Mouse (Mus musculus) hindbrain, embryonic 12.5 days (tissue): ENCODE measurements at regions not wholly inside any gene's neighbourhood (a gene's known extent, or its start where the extent isn't known, plus 50 kb on each side); places are given as distances from the start of the nearest gene placed in this dataset.

Experiments
- ATAC-seq: fragments of 200-750 bp; cut with Nextera tagmentation; 2 replicates; pipeline ENCODE4 v1.8.0; 2017; ENCODE audit warnings: moderate TSS enrichment; ENCODE audit not compliant: low FRiP score
- H3K27ac ChIP-seq: fragments of 300-500 bp; sonication (generic); 2 replicates; pipeline ENCODE4 v1.5.1; 2016; ENCODE audit warnings: mild to moderate bottlenecking
- H3K27me3 ChIP-seq: fragments of 300-500 bp; sonication (generic); 2 replicates; pipeline ENCODE4 v1.6.1; 2016; ENCODE audit warnings: mild to moderate bottlenecking
- H3K36me3 ChIP-seq: fragments of 300-500 bp; sonication (generic); 2 replicates; pipeline ENCODE4 v1.6.1; 2016; ENCODE audit warnings: mild to moderate bottlenecking
- H3K4me1 ChIP-seq: fragments of 300-500 bp; sonication (generic); 2 replicates; pipeline ENCODE4 v1.6.1; 2016
- H3K4me2 ChIP-seq: fragments of 300-500 bp; sonication (generic); replicated peaks from 2 replicates; pipeline ENCODE4 v1.6.1; 2016; ENCODE audit warnings: mild to moderate bottlenecking
- H3K4me3 ChIP-seq: fragments of 300-500 bp; sonication (generic); 2 replicates; pipeline ENCODE4 v1.5.1; 2016; ENCODE audit warnings: mild to moderate bottlenecking
- H3K9ac ChIP-seq: fragments of 300-500 bp; sonication (generic); 2 replicates; pipeline ENCODE4 v1.6.1; 2016; ENCODE audit warnings: mild to moderate bottlenecking, moderate library complexity
- H3K9me3 ChIP-seq: fragments of 300-500 bp; sonication (generic); replicated peaks from 2 replicates; pipeline ENCODE4 v1.6.1; 2016; ENCODE audit warnings: mild to moderate bottlenecking
- WGBS: fragments of 180-500 bp; shearing (Covaris S2); methylation state at CpG from one replicate; pipeline ENCODE4 v1.1.7; 2016; 5-methylcytosine and 5-hydroxymethylcytosine counted together

- H3K9ac ChIP-seq, result no peak overlapping the region
Measured at GRCm38 (mm10) chr8:89317514-89318289, 273.7 kb upstream of the Sall1 start.

GRCm38 (mm10) chr8:89316566-89317175 lies 272.7 kb upstream of the Sall1 start:
- H3K36me3 ChIP-seq, result no peaks in the 10 kb centered on the region
- H3K27me3 ChIP-seq, result no peaks in the 10 kb centered on the region
- H3K4me1 ChIP-seq, result peaks cover 16% of the 10 kb centered on the region
- 43% methylated on average over 12 of the region's 12 CpGs for WGBS
- H3K9me3 ChIP-seq, result no peaks in the 10 kb centered on the region
- no peak overlapping the region for H3K9ac ChIP-seq
- H3K4me3 ChIP-seq, result no peak overlapping the region
- no peak overlapping the region for H3K27ac ChIP-seq
- ATAC-seq, result no peak
- H3K4me2 ChIP-seq, result no peak overlapping the region

More at GRCm38 (mm10) chr8:89317514-89318289, 273.7 kb upstream of the Sall1 start:
- Histone ChIP-seq H3K27ac (no peak overlapping the region), H3K4me2 (peak overlapping the region; percentile 36), H3K9me3 (no peaks in the 10 kb centered on the region), H3K4me3 (no peak overlapping the region), H3K36me3 (no peaks in the 10 kb centered on the region), H3K27me3 (no peaks in the 10 kb centered on the region), H3K4me1 (peaks cover 16% of the 10 kb centered on the region)
- ATAC-seq, result no peak
- 34% methylated on average over 18 of the region's 18 CpGs for WGBS

- Histone ChIP-seq H3K27ac (no peak overlapping the region), H3K4me2 (no peak overlapping the region), H3K4me3 (no peak overlapping the region), H3K4me1 (peaks cover 20% of the 10 kb centered on the region), H3K36me3 (no peaks in the 10 kb centered on the region), H3K27me3 (no peaks in the 10 kb centered on the region), H3K9me3 (no peaks in the 10 kb centered on the region), H3K9ac (no peak overlapping the region)
- 77% methylated on average over 3 of the region's 3 CpGs for WGBS
- ATAC-seq, result no peak
Measured at GRCm38 (mm10) chr8:89314907-89315306, 270.9 kb upstream of the Sall1 start.

GRCm38 (mm10) chr8:89310696-89311214 lies 266.8 kb upstream of the Sall1 start:
- Histone ChIP-seq H3K4me3 (no peak overlapping the region), H3K27me3 (no peaks in the 10 kb centered on the region), H3K4me2 (no peak overlapping the region), H3K9ac (no peak overlapping the region), H3K36me3 (no peaks in the 10 kb centered on the region), H3K9me3 (no peaks in the 10 kb centered on the region), H3K27ac (0 out of 2 replicates have a peak overlapping the region, but pooled peaks have one; percentile 48), H3K4me1 (peaks cover 22% of the 10 kb centered on the region)
- WGBS, result 32% methylated on average over 5 of the region's 5 CpGs
- ATAC-seq, result no peak

- peak overlapping the region; percentile 1; the same call in 1 of the 2 replicates for H3K27ac ChIP-seq
- WGBS, result 2% methylated on average over 4 of the region's 4 CpGs
- no peak overlapping the region; the same call in 1 of the 2 replicates for H3K4me2 ChIP-seq
- no peak for ATAC-seq
- H3K27me3 ChIP-seq, result no peaks in the 10 kb centered on the region
- H3K9me3 ChIP-seq, result no peaks in the 10 kb centered on the region
- peaks cover 22% of the 10 kb centered on the region for H3K4me1 ChIP-seq
- H3K4me3 ChIP-seq, result no peak overlapping the region
- H3K36me3 ChIP-seq, result no peaks in the 10 kb centered on the region
- no peak overlapping the region for H3K9ac ChIP-seq
Measured at GRCm38 (mm10) chr8:89309591-89309990, 265.6 kb upstream of the Sall1 start.

GRCm38 (mm10) chr8:89308950-89309349 lies 265.0 kb upstream of the Sall1 start:
- no peak overlapping the region for H3K9ac ChIP-seq

GRCm38 (mm10) chr8:89308532-89308931 lies 264.6 kb upstream of the Sall1 start:
- Histone ChIP-seq H3K4me3 (no peak overlapping the region), H3K27ac (peak overlapping the region; percentile 32; the same call in 1 of the 2 replicates), H3K36me3 (no peaks in the 10 kb centered on the region), H3K27me3 (no peaks in the 10 kb centered on the region), H3K9ac (no peak overlapping the region), H3K4me2 (no peak overlapping the region), H3K9me3 (no peaks in the 10 kb centered on the region), H3K4me1 (peaks cover 22% of the 10 kb centered on the region)
- WGBS, result 21% methylated on average over 8 of the region's 8 CpGs
- ATAC-seq, result no peak

More at GRCm38 (mm10) chr8:89308950-89309349, 265.0 kb upstream of the Sall1 start:
- ATAC-seq, result no peak
- Histone ChIP-seq H3K9me3 (no peaks in the 10 kb centered on the region), H3K27ac (peak overlapping the region; percentile 32; the same call in 1 of the 2 replicates), H3K4me3 (no peak overlapping the region), H3K4me1 (peaks cover 22% of the 10 kb centered on the region), H3K4me2 (no peak overlapping the region), H3K36me3 (no peaks in the 10 kb centered on the region), H3K27me3 (no peaks in the 10 kb centered on the region)
- WGBS, result 16% methylated on average over 5 of the region's 5 CpGs

GRCm38 (mm10) chr8:89307601-89308000 lies 263.6 kb upstream of the Sall1 start:
- Histone ChIP-seq H3K4me1 (peaks cover 22% of the 10 kb centered on the region), H3K4me3 (no peak overlapping the region), H3K27ac (no peak overlapping the region; the same call in 1 of the 2 replicates), H3K4me2 (peak overlapping the region; percentile 19; the same call in 1 of the 2 replicates), H3K9me3 (no peaks in the 10 kb centered on the region), H3K9ac (no peak overlapping the region), H3K27me3 (no peaks in the 10 kb centered on the region), H3K36me3 (no peaks in the 10 kb centered on the region)
- ATAC-seq, result 0 out of 2 replicates have a peak, but pooled peaks have one; percentile 69
- 12% methylated on average over 10 of the region's 10 CpGs for WGBS

- H3K27me3 ChIP-seq, result no peaks in the 10 kb centered on the region
- no peak overlapping the region; the same call in 1 of the 2 replicates for H3K27ac ChIP-seq
- H3K36me3 ChIP-seq, result no peaks in the 10 kb centered on the region
- ATAC-seq, result no peak
- H3K4me1 ChIP-seq, result peaks cover 22% of the 10 kb centered on the region
- no peaks in the 10 kb centered on the region for H3K9me3 ChIP-seq
- H3K4me3 ChIP-seq, result no peak overlapping the region
- 60% methylated on average over 4 of the region's 4 CpGs for WGBS
- H3K4me2 ChIP-seq, result no peak overlapping the region
- H3K9ac ChIP-seq, result no peak overlapping the region
Measured at GRCm38 (mm10) chr8:89307085-89307484, 263.1 kb upstream of the Sall1 start.

GRCm38 (mm10) chr8:89304116-89304515 lies 260.2 kb upstream of the Sall1 start:
- Histone ChIP-seq H3K36me3 (no peaks in the 10 kb centered on the region), H3K27ac (no peak overlapping the region), H3K9me3 (no peaks in the 10 kb centered on the region), H3K4me2 (no peak overlapping the region), H3K9ac (no peak overlapping the region), H3K27me3 (no peaks in the 10 kb centered on the region), H3K4me1 (peaks cover 15% of the 10 kb centered on the region), H3K4me3 (no peak overlapping the region)
- no peak for ATAC-seq
- 55% methylated on average over 10 of the region's 10 CpGs for WGBS

- no peak overlapping the region for H3K4me3 ChIP-seq
- WGBS, result 85% methylated on average over 4 of the region's 4 CpGs
Measured at GRCm38 (mm10) chr8:89303326-89303725, 259.4 kb upstream of the Sall1 start.

GRCm38 (mm10) chr8:89299637-89300036 lies 255.7 kb upstream of the Sall1 start:
- Histone ChIP-seq H3K36me3 (no peaks in the 10 kb centered on the region), H3K4me2 (no peak overlapping the region), H3K4me3 (no peak overlapping the region), H3K27ac (no peak overlapping the region), H3K9me3 (no peaks in the 10 kb centered on the region), H3K9ac (no peak overlapping the region), H3K27me3 (0 out of 2 replicates have a peak, but pooled peaks cover 4% of the 10 kb centered on the region), H3K4me1 (0 out of 2 replicates have a peak, but pooled peaks cover 2% of the 10 kb centered on the region)
- ATAC-seq, result no peak
- WGBS, result 75% methylated on average over 4 of the region's 4 CpGs

More at GRCm38 (mm10) chr8:89303326-89303725, 259.4 kb upstream of the Sall1 start:
- Histone ChIP-seq H3K27me3 (no peaks in the 10 kb centered on the region), H3K4me1 (peaks cover 7% of the 10 kb centered on the region), H3K36me3 (no peaks in the 10 kb centered on the region), H3K9me3 (no peaks in the 10 kb centered on the region), H3K4me2 (no peak overlapping the region), H3K27ac (no peak overlapping the region), H3K9ac (no peak overlapping the region)
- no peak for ATAC-seq
